ENCODE assay signal across 8 mouse cellular contexts in genomic region chr6:39205064-39205649, GRCm38 (mm10). TPM values are rescaled to one million over a fixed set of nuclear protein-coding genes. Genes with fewer than 3 reads are reported as not detected.
DNase-seq lines count a peak whose midpoint lies in the region; ATAC-seq and TF ChIP-seq lines count a peak whose summit lies in the region.

No protein-coding gene starts in this region.

- H3K9ac ChIP-seq in hindbrain, embryonic 15.5 days = peak overlapping the region; percentile 79

- no peaks in the 10 kb centered on the region for H3K36me3 ChIP-seq in hindbrain, embryonic 15.5 days
- H3K36me3 ChIP-seq in megakaryocyte, embryonic 14.5 days (replicated peaks; ENCODE audit: low read length) = no peaks in the 10 kb centered on the region

- ATAC-seq in common myeloid progenitor, adult 5-6 weeks (replicated peaks; ENCODE audit: low read depth, poor library complexity, severe bottlenecking) = peak; percentile 72
- ATAC-seq in hindbrain, embryonic 15.5 days (ENCODE audit: low FRiP score, low read depth) = peak; percentile 36

- intact Hi-C loops in left cerebral cortex, adult 2 months (cut with DNase I) = loop anchor here (1.0 kb wide), 2 partner anchors 52 to 139 kb away; no protein-coding TSS in a partner anchor

- H3K4me3 ChIP-seq in hindbrain, embryonic 15.5 days = peak overlapping the region; percentile 76
- peak overlapping the region; percentile 94 for H3K4me3 ChIP-seq in left cerebral cortex, adult 2 months
- H3K4me3 ChIP-seq in megakaryocyte, embryonic 14.5 days (replicated peaks) = peak overlapping the region; percentile 97

- H3K4me1 ChIP-seq in hindbrain, embryonic 15.5 days (replicated peaks) = peaks cover 23% of the 10 kb centered on the region
- peaks cover 13% of the 10 kb centered on the region for H3K4me1 ChIP-seq in megakaryocyte, embryonic 14.5 days

- peak; percentile 90 for DNase-seq in ZHBTc4 (ENCODE audit: low read depth, low spot score)
- peak; percentile 76 for DNase-seq in gastrocnemius, adult 18-20 months (ENCODE audit: low spot score)
- DNase-seq in left cerebral cortex, adult 2 months (ENCODE audit: extremely low spot score in 1 of 2, low spot score in 2 of 2) = peak; percentile 35 to 46
- peak; percentile 40 to 67 for DNase-seq in right cerebral cortex, adult 2 months (ENCODE audit: low spot score in 2 of 2)
- DNase-seq in urinary bladder, postnatal 10 days (ENCODE audit: low spot score) = peak; percentile 36

- no peaks in the 10 kb centered on the region for H3K27me3 ChIP-seq in hindbrain, embryonic 15.5 days
- H3K27me3 ChIP-seq in megakaryocyte, embryonic 14.5 days (replicated peaks) = peaks cover 21% of the 10 kb centered on the region

- peak; percentile 78 for TF ChIP-seq CTCF in left cerebral cortex, adult 2 months (IDR thresholded peaks at IDR 0.05)

- H3K27ac ChIP-seq in hindbrain, embryonic 15.5 days (replicated peaks) = peak overlapping the region; percentile 92
- peak overlapping the region; percentile 90 for H3K27ac ChIP-seq in left cerebral cortex, adult 2 months

- under 1% methylated on average over 30 of the region's 30 CpGs for WGBS in hindbrain, embryonic 15.5 days

- H3K9me3 ChIP-seq in hindbrain, embryonic 15.5 days = no peaks in the 10 kb centered on the region
- H3K9me3 ChIP-seq in megakaryocyte, embryonic 14.5 days = no peaks in the 10 kb centered on the region

- H3K4me2 ChIP-seq in hindbrain, embryonic 15.5 days = peak overlapping the region; percentile 73

RNA-seq across cellular contexts. Expression of gene Kdm7a, which starts 1.4 kb away (rescaled TPM):
- 13.6 and 19.3 TPM in 2 replicates for total RNA-seq in common myeloid progenitor, adult 5-6 weeks (2017)
- 10 to 100 TPM; 25.3 to 26.2 TPM for total RNA-seq in gastrocnemius, adult 18-20 months (2021)
- 4.7 and 6.0 TPM in 2 replicates for polyA plus RNA-seq in hindbrain, embryonic 15.5 days (2015; fragmentation: Nextera tagmentation; extraction: Ambion mirVana)
- 10 to 100 TPM; 39.5 to 51.5 TPM for total RNA-seq in left cerebral cortex, adult 2 months (2021)
- 0.31 TPM in 1 of 2 replicates, not detected in the other for polyA plus RNA-seq in megakaryocyte, embryonic 14.5 days (2012; ENCODE audit: insufficient read depth, low replicate concordance)

Comparison
In these comparisons a context has a peak if more than half of its experiments do, and no peak if none do; other contexts are left out.
1. Peak in every context shown above with its lines: DNase-seq, ATAC-seq, H3K4me3 ChIP-seq and H3K27ac ChIP-seq.
2. DNase-seq: peak in every context shown above with its lines; median percentile 90 in ZHBTc4; 76 in gastrocnemius, adult 18-20 months; 54 in right cerebral cortex, adult 2 months; 40 in left cerebral cortex, adult 2 months; 36 in urinary bladder, postnatal 10 days.